Mouse (Mus musculus) cerebellum, adult 8-10 months (tissue): ENCODE results near the gene Gm10778.
A peak's percentile ranks its signal among the peaks of the same experiment; 100 is the strongest.
"Not testable (repeated sequence)": the region's sequence is repeated elsewhere in the genome, so short reads cannot be mapped to it uniquely, and the experiment has no call there.

ENCODE experiments used
- DNase-seq: peaks from one replicate; pipeline ENCODE4 v3.0.0; 2022

Gm10778 gene

GRCm38 (mm10) chr10:81628390-81628789 is 20.5 kb upstream of the Gm10778 start, which contains the start of gene Ankrd24:
Ankrd24 (plus strand) TSS chr10:81628540.
- DNase-seq = no peak

- DNase-seq = peak; percentile 74
Measured at GRCm38 (mm10) chr10:81633253-81634099, 15.4 kb upstream of the Gm10778 start.

GRCm38 (mm10) chr10:81636338-81636737 is 12.5 kb upstream of the Gm10778 start:
- DNase-seq = no peak

DNA sequence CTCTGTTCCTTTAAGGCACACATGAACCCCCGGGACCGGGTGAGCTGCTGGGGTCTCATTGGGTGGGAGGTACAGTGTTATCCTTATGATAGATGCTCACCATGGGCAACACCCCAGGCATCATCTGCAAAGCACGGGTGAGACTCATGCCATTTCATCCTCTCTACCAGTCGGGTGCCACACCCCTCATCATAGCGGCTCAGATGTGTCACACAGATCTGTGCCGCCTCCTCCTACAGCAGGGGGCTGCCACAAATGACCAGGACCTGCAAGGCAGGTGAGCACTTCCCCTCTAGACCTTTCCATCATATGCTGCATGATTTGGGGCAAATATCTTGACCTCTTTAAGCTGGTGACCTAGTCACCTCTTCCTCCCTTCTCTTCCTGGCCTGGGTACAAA is 10.8 kb upstream of the Gm10778 start:
- DNase-seq = no peak

GRCm38 (mm10) chr10:81640825-81641224 is 8.0 kb upstream of the Gm10778 start:
- peak; percentile 21 for DNase-seq

- peak; percentile 27 for DNase-seq
Measured at GRCm38 (mm10) chr10:81641566-81641965, 7.3 kb upstream of the Gm10778 start.

- DNase-seq = peak; percentile 63
Measured at GRCm38 (mm10) chr10:81641978-81642647, 6.7 kb upstream of the Gm10778 start.

- DNase-seq = no peak
Measured at GRCm38 (mm10) chr10:81642648-81643448, 6.0 kb upstream of the Gm10778 start.

DNA sequence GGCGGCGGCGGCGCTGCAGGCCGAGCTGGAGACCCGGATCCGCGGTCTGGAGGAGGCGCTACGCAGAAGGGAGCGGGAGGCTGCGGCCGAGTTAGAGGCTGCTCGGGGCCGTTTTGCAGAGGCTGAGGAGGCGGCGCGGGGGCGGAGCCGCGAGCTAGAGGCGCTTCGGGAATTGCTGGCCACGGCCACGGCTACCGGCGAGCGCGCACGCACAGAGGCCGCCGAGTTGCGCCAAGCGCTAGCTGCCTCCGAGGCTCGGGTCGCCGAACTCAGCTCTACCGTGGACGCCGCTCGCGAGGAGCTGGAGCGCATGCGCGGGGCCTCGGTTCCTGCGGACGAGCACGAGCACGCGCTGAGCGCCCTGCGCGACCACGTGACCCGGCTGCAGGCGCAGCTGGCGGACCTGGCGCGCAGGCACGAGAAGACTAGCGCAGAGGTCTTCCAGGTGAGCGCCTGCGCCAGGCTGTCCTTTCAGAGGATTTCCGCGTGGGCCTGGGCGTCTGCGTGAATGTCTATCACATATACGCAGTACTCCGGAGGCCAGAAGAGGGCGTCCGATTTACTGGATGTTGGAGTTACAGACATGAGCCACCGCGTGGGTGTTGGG is 5.3 kb upstream of the Gm10778 start:
- DNase-seq = peak; percentile 97

- no peak for DNase-seq
Measured at GRCm38 (mm10) chr10:81644162-81644561, 4.7 kb upstream of the Gm10778 start.

DNA sequence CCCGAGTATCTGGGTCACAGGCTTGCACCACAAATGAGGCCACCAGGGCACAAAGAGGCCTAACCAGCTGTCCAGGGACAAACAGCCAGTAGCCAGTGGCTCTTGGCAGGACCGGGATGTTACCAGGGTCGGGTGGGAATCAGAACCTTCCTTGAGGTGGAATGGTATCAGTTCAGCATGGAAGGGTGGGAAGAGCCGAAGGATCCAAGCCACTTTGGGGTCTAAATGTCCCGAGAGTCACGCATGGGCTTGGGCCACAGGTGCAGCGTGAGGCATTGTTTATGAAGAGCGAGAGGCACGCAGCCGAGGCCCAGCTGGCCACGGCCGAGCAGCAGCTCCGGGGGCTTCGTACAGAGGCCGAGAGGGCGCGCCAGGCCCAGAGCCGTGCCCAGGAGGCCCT is 4.1 kb upstream of the Gm10778 start:
- peak; percentile 32 for DNase-seq

- peak; percentile 5 for DNase-seq
Measured at GRCm38 (mm10) chr10:81645391-81645790, 3.5 kb upstream of the Gm10778 start.

- peak; percentile 34 for DNase-seq
Measured at GRCm38 (mm10) chr10:81646015-81646555, 2.8 kb upstream of the Gm10778 start.

GRCm38 (mm10) chr10:81655178-81655577 is 6.3 kb downstream of the Gm10778 start:
- DNase-seq = no peak

DNA sequence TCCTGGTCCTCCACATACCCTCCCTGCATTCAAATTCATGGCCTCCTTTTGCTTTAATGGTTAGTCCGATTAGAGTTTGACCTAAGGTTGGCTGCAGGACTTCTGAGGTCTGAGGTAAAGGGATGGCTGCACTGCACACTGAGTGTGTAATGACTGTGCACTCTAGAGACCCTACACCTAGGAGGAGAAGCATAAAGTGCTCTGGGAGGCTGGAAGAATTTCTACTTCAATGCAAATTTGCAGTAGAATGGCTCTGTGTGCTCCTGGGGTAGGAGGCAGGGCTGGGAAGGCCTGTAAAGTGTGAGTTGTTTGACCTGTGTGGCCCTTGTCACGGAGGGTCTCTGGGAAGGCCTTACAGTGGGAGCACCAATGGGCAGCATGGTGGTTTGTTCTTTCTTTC is 7.3 kb downstream of the Gm10778 start:
- no peak for DNase-seq

DNA sequence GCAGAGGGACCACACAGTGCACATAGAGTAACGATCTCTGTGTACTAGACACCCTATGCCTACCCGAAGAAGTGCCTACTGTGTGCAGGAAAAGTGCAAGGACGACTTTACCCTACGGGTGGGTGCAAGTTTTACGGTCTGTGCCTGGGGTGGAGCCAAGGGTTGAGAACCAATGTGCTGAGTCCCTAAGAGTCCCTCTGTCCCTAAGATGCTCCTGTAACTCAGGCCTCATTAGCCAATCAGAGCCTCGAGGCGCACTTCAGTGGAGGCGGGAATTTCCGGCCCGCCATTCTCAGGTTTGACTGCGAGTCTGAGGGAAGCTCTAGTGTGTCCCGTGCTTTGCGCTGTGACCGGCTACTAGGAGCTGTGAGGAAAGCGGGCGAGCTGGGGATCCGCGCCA is 38.3 kb downstream of the Gm10778 start:
- not testable (repeated sequence) for DNase-seq

- not testable (repeated sequence) for DNase-seq
Measured at GRCm38 (mm10) chr10:81704531-81705301, 55.9 kb downstream of the Gm10778 start, which contains the start of gene Zfp433. Zfp433 (plus strand) TSS chr10:81704825.
